Mouse (Mus musculus): ENCODE data around the gene Add2. TPM values are rescaled to one million over a fixed set of nuclear protein-coding genes. Genes with fewer than 3 reads are reported as not detected.

Add2 gene
- polyA plus RNA-seq, 1 experiment = 17.6 TPM

DNA sequence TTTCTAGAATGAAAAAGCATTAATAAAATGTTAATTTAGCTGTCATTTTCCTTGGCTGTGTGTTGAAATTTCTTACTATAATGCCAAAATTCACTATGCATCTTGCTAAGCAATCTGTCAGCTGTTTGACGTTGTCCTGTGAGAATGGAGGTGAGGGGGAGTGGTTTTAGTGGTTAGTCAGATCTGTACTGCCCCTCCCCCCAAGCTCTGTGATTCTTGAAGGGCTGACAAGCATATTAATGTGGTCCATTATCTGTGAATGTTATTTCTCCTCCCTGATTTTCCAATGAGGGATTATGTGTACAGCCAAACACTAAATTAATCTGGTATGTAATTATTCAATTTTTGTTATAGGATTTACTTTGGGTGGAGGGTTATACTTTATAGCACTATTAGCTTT lies 30.0 kb downstream of the Add2 start:
- TF ChIP-seq CTCF (IDR thresholded peaks at IDR 0.05; ENCODE audit: extremely low read depth, insufficient read depth, insufficient read length, insufficient replicate concordance) (no peak), POLR2A (IDR thresholded peaks at IDR 0.05; ENCODE audit: low read depth, low read length) (no peak)
- no peaks in the 10 kb centered on the region for H3K27me3 ChIP-seq (ENCODE audit: control insufficient read depth, insufficient read depth, low read length)
- H3K27ac ChIP-seq (ENCODE audit: insufficient read depth, low read length) = no peak overlapping the region
- H3K4me3 ChIP-seq (ENCODE audit: extremely low read depth, insufficient read depth, insufficient read length) = no peak overlapping the region
- no peak for DNase-seq (ENCODE audit: low read depth in 1 of 2, low spot score in 2 of 2)
- 0% methylated on average over 1 of the region's 1 CpGs for WGBS
- no peaks in the 10 kb centered on the region for H3K4me1 ChIP-seq (ENCODE audit: control insufficient read depth, insufficient read depth, insufficient read length)
- no peaks in the 10 kb centered on the region for H3K36me3 ChIP-seq (ENCODE audit: control insufficient read depth, insufficient read depth, low read length)

DNA sequence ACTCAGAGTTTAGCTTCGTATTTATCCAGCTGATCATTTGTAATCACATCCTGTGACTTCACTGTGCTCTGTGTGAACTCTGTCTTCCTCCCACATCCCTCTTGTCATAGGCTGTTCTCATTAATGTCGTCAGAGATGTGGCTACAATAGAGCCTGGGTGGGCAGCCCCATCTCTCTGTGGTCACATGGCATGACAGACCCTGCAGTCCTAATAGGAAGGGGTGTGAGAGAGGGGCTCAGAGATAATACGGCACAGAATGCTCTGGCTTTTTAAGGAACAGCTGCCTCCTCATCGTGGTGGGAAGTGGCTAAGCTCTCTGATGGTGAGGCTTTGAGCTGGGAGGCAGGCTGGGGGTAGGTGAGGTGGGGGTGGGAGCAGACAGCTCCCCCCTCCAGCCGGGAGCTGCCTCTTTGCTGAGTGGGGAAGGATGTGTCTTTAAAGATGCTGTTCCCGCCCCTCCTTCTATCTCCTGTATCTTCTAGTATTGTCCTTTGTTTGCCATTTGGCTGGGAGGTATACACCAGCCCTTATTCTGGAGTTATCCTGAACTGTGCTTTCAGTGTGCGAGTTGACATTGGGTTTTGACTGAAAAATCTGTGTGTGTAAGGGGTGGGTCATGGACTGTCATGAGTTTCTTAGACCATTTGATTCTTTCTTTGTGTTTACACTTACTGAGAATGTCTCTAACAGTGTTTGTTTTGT lies 30.8 kb downstream of the Add2 start:
- no peak for TF ChIP-seq POLR2A (IDR thresholded peaks at IDR 0.05; ENCODE audit: low read depth, low read length)
- Histone ChIP-seq H3K4me3 (ENCODE audit: extremely low read depth, insufficient read depth, insufficient read length) (no peak overlapping the region), H3K4me1 (ENCODE audit: control insufficient read depth, insufficient read depth, insufficient read length) (no peaks in the 10 kb centered on the region), H3K36me3 (ENCODE audit: control insufficient read depth, insufficient read depth, low read length) (no peaks in the 10 kb centered on the region), H3K27me3 (ENCODE audit: control insufficient read depth, insufficient read depth, low read length) (no peaks in the 10 kb centered on the region), H3K27ac (ENCODE audit: insufficient read depth, low read length) (no peak overlapping the region)
- 40% methylated on average over 7 of the region's 7 CpGs for WGBS
- DNase-seq (ENCODE audit: low read depth in 1 of 2, low spot score in 2 of 2) = no peak

DNA sequence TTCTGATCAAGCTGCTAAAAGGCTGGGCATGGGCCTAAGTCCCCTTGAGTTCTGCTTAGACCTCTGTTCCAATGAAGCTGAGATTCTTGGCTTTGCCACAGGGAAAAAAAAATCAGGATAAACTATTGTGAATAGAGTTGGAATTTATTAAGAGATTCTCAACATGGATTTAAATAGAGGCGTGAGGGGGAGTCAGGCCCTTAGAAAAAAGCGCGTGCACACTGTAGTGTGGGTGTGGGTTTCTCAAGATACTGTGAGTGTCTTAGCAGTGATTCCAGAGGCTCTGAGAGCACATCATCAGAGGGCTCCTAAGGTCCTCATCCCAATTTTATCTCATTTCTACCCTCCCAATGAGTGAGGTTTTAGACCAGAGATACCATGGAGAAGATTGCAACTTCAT lies 31.7 kb downstream of the Add2 start:
- Histone ChIP-seq H3K27ac (ENCODE audit: insufficient read depth, low read length) (no peak overlapping the region), H3K27me3 (ENCODE audit: control insufficient read depth, insufficient read depth, low read length) (no peaks in the 10 kb centered on the region), H3K36me3 (ENCODE audit: control insufficient read depth, insufficient read depth, low read length) (no peaks in the 10 kb centered on the region), H3K4me3 (ENCODE audit: extremely low read depth, insufficient read depth, insufficient read length) (no peak overlapping the region), H3K4me1 (ENCODE audit: control insufficient read depth, insufficient read depth, insufficient read length) (no peaks in the 10 kb centered on the region)
- no peak for DNase-seq (ENCODE audit: low read depth in 1 of 2, low spot score in 2 of 2)
- TF ChIP-seq POLR2A (IDR thresholded peaks at IDR 0.05; ENCODE audit: low read depth, low read length) (no peak), CTCF (IDR thresholded peaks at IDR 0.05; ENCODE audit: extremely low read depth, insufficient read depth, insufficient read length, insufficient replicate concordance) (no peak)
- WGBS = 93% methylated on average over 3 of the region's 3 CpGs

- Histone ChIP-seq H3K4me3 (ENCODE audit: extremely low read depth, insufficient read depth, insufficient read length) (no peak overlapping the region), H3K27ac (ENCODE audit: insufficient read depth, low read length) (no peak overlapping the region), H3K27me3 (ENCODE audit: control insufficient read depth, insufficient read depth, low read length) (no peaks in the 10 kb centered on the region), H3K4me1 (ENCODE audit: control insufficient read depth, insufficient read depth, insufficient read length) (no peaks in the 10 kb centered on the region), H3K36me3 (ENCODE audit: control insufficient read depth, insufficient read depth, low read length) (no peaks in the 10 kb centered on the region)
- TF ChIP-seq CTCF (IDR thresholded peaks at IDR 0.05; ENCODE audit: extremely low read depth, insufficient read depth, insufficient read length, insufficient replicate concordance) (no peak), POLR2A (IDR thresholded peaks at IDR 0.05; ENCODE audit: low read depth, low read length) (no peak)
- WGBS = 78% methylated on average over 5 of the region's 5 CpGs
- no peak for DNase-seq (ENCODE audit: low read depth in 1 of 2, low spot score in 2 of 2)
Observed at GRCm38 (mm10) chr6:86062226-86062625, 33.7 kb downstream of the Add2 start.

- Histone ChIP-seq H3K36me3 (ENCODE audit: control insufficient read depth, insufficient read depth, low read length) (no peaks in the 10 kb centered on the region), H3K4me3 (ENCODE audit: extremely low read depth, insufficient read depth, insufficient read length) (no peak overlapping the region), H3K4me1 (ENCODE audit: control insufficient read depth, insufficient read depth, insufficient read length) (no peaks in the 10 kb centered on the region), H3K27me3 (ENCODE audit: control insufficient read depth, insufficient read depth, low read length) (no peaks in the 10 kb centered on the region), H3K27ac (ENCODE audit: insufficient read depth, low read length) (no peak overlapping the region)
- no peak for DNase-seq (ENCODE audit: low read depth in 1 of 2, low spot score in 2 of 2)
- WGBS = 94% methylated on average over 2 of the region's 2 CpGs
- TF ChIP-seq CTCF (IDR thresholded peaks at IDR 0.05; ENCODE audit: extremely low read depth, insufficient read depth, insufficient read length, insufficient replicate concordance) (no peak), POLR2A (IDR thresholded peaks at IDR 0.05; ENCODE audit: low read depth, low read length) (no peak)
Observed at GRCm38 (mm10) chr6:86062684-86063083, 34.2 kb downstream of the Add2 start.

DNA sequence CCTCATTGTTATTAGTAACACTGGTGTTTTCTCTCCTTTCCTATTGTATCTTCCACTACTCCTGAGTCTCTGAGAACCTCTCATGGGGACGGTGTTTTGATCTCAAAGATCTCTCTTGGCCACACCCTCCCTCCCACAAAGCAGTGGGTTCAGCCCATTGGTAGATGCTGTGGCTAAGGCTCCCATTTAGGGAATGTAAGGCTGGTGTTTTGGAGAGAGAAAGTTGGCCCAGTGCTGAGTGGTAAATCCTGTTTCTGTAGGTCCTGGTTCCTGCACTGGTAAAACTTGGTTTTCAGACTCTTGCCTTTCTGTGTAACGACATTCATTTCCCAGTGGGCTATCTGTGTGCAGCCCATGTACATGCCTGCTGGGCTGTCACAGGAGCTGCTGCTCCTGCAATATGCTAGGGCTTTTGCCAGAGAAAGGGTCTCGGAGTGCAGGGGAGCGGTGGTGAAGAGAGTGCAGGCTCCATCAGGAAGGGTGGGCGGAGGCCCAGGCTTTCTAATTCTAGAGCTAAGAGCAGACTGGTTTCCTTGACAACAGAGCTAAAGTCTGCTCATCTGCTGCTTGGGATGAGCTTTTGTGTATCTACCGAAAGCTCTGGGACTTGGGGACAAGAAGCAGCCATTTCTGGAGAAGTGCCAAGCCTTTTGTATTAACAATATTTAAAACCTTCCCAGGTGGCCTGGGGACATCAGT lies 36.0 kb downstream of the Add2 start:
- TF ChIP-seq CTCF (IDR thresholded peaks at IDR 0.05; ENCODE audit: extremely low read depth, insufficient read depth, insufficient read length, insufficient replicate concordance) (no peak), POLR2A (IDR thresholded peaks at IDR 0.05; ENCODE audit: low read depth, low read length) (no peak)
- DNase-seq (ENCODE audit: low read depth in 1 of 2, low spot score in 2 of 2) = no peak
- no peak overlapping the region for H3K27ac ChIP-seq (ENCODE audit: insufficient read depth, low read length)
- H3K36me3 ChIP-seq (ENCODE audit: control insufficient read depth, insufficient read depth, low read length) = no peaks in the 10 kb centered on the region
- no peaks in the 10 kb centered on the region for H3K4me1 ChIP-seq (ENCODE audit: control insufficient read depth, insufficient read depth, insufficient read length)
- WGBS = 83% methylated on average over 6 of the region's 6 CpGs
- H3K4me3 ChIP-seq (ENCODE audit: extremely low read depth, insufficient read depth, insufficient read length) = no peak overlapping the region
- no peaks in the 10 kb centered on the region for H3K27me3 ChIP-seq (ENCODE audit: control insufficient read depth, insufficient read depth, low read length)

DNA sequence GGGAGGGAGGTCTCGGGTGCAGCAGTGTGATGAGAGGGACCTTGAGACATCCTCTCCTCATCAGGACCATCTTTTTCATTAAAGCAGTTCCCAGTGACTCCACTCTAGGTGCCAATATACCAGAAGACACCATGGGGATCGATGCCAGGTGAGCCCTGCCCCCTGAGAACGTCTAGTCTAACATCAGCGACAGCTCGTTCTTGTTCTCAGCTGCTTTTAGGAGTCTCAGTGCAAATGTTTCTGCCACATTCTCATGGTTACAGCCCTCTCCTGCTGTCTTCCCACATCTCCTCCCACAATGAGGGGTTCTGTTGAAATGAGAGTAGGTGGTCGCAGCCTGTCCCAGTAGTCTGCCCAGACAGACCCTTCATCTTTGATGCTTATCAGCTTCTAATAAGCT lies 38.2 kb downstream of the Add2 start:
- no peaks in the 10 kb centered on the region for H3K27me3 ChIP-seq (ENCODE audit: control insufficient read depth, insufficient read depth, low read length)
- no peak for TF ChIP-seq CTCF (IDR thresholded peaks at IDR 0.05; ENCODE audit: extremely low read depth, insufficient read depth, insufficient read length, insufficient replicate concordance)
- H3K4me1 ChIP-seq (ENCODE audit: control insufficient read depth, insufficient read depth, insufficient read length) = no peaks in the 10 kb centered on the region
- WGBS = 84% methylated on average over 6 of the region's 6 CpGs
- no peak overlapping the region for H3K27ac ChIP-seq (ENCODE audit: insufficient read depth, low read length)
- no peaks in the 10 kb centered on the region for H3K36me3 ChIP-seq (ENCODE audit: control insufficient read depth, insufficient read depth, low read length)
- no peak overlapping the region for H3K4me3 ChIP-seq (ENCODE audit: extremely low read depth, insufficient read depth, insufficient read length)
- no peak for DNase-seq (ENCODE audit: low read depth in 1 of 2, low spot score in 2 of 2)
